Mouse (Mus musculus) cerebellum, postnatal 10 days (tissue): ENCODE results near the gene Vwa3b.
A peak's percentile ranks its signal among the peaks of the same experiment; 100 is the strongest.

Experiments used
- DNase-seq, 2 experiments: peaks; one replicate each; pipeline ENCODE4 v3.0.0; 2021; ENCODE audit warnings: mixed read lengths in 2 of 2

Vwa3b gene

DNA sequence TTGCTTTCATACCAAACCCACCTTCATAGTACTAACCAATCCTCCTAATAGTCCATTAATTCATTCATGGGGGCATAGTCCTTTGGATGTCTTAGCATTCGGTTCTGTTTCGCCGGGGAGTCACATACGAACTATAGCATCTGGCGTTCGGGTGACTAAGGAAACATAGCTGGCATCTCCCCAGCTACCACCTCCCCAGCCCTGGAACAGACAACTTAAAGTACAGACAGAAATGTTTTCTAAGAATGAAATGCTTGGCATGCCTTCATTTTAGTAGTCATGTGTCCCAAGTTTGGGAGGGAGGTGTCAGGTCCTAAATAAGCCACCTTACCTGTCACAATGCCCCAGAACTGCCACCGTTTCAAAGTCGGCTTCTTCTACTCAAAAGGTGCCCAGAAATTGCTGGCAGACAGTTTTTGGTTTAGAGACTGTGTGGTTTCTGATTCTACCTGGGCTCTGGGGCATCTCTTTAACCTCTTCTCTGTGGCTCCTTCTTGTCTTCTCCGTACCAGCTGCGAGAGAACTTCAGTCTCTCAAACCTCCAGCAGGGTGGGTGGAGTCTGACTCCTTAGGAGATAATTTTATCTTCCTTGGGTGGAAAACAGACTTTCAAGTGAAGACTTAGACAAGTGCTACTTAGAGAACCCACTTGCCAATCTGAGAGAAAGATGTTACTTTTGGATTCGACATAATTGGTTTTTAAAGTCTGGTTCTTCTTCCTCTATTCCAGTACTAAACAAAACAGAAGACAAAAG, 39.4 kb downstream of the Vwa3b start:
- DNase-seq = no peak

DNA sequence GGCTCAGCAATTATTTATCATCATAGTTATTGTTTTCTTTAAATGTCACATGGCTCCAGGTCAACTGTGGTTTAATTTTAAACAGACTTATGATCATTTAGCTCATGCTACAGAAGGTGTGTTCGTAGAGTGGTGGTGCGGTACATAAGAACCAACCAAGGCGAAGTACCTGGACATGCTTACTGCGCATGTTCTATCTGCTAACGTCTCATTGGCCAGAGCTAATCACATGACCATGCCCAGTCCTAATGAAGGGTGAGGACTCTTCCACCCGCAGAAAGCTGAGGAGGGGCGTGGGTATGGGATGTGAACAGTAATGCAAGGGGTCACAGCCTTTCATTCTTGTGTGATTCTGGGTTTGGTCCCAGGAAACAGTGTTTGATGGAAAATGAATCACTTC, 49.4 kb downstream of the Vwa3b start:
- no peak for DNase-seq

DNA sequence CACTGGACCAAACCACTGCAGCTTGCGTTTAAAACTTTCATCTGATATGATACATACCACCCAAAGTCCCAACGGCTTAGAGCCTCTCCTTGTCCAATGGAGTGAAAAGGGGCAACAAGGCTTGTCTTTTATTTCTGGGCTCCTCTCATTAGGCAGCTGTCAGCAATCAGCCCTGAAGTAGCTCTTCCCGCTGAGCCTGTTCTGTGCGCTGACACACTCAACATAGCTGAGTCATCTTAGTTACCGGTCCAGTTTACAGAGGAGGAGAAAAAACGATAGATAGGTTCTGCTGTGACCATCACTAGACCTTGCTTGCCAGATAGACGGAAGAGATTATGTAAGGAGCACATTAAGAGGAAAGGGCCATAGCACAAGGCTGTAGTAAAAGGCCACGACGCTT, 50.9 kb downstream of the Vwa3b start:
- DNase-seq = peak in 1 of 2 experiments; percentile 9

DNA sequence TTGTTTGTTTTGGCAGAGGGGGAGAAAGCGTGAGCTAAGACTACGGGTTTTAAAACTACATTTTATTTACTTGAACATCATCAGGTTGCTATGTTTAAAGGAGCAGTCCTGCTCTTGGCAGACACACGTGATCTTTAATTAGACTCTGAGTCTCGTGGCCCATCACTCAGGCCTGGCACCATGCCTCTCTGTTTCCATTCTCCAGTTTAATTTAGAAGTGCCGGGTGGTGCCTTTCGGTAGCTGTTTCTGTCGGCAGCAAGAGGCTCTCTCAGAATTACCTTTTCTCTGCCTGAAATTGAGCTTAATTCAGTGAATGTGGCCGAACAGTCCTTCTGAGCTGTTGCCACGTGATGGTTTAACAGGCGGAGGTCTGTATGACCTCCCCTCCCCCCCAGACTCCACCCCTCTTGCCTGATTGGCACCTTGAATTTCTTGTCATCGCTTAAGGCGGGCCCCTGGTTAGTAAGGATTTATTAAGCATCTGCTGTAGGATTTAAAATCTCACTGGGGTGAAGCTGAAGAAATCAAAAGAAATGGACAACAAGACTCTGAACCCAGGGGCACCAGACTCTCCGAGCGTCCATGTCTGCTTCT, 51.7 kb downstream of the Vwa3b start:
- peak; percentile 61 to 65 for DNase-seq

DNA sequence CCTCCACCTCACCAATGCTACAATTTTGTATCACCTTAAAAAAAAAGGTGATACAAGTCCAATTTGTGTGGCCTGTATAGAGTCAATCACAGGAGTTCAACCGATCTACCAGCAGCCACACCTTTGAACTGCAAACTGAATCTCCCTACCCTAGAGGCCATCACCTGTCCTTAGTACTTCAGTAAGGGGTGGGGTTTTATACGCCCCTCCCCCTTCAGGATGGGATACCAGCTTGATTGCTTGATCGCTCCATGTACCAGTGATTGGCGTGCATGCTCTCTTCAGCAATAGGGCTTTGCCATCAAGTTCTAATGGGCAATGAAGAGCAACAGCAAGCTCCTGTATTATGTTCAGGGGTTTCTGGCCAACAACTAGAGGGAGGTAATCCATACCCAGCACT, 54.0 kb downstream of the Vwa3b start:
- no peak for DNase-seq

DNA sequence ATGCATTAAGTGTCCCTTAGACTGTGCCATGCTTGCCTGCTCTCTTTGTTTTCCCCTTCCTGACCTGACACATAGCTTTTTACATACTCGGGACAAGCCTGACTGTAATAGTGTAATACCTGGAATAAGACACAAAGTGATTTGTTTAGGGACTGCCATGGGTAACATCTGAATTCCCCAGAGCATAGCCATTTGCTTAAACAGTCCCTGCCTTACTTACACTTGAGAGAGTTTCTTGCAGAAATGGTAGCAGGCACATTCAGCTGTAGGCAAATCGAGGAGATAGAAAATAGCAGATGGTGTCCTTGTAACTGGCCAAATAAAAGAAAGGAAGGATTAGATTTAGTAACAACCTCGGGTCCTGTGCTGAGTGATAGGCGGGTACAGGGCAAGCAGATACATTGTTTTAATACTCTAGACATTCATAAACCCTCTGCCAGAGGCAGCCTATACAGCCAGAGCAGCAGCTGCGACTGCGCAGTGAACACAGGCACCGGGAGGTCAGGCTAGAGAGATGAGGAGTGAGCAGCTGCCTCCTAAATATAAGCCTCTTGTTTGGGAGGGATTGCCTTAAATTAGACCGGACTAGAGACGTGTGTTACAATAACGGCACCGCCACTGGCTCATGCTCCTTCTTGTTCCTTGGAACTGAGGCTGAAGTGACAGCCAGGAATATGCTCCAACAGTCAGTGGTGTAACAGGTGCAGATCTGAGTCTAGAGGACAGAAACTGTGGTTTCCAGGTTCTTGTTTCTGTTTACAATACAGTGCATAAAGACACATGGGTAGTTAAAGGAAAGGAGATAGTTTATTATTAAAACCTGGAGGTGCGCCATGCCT, 55.2 kb downstream of the Vwa3b start:
- peak; percentile 29 to 41 for DNase-seq

DNA sequence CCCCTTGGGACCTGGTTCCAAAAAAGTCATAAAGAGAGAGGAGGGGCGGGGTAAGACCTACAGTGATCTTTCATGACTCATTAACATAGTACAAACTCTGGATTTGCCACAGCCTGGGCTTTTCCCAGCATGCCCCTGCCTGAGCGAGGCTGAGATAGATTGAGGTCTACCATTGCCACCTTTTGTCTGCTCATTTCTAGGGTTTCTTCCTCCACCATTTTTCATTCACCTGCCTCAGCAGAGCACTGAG, 55.7 kb downstream of the Vwa3b start:
- no peak for DNase-seq

DNA sequence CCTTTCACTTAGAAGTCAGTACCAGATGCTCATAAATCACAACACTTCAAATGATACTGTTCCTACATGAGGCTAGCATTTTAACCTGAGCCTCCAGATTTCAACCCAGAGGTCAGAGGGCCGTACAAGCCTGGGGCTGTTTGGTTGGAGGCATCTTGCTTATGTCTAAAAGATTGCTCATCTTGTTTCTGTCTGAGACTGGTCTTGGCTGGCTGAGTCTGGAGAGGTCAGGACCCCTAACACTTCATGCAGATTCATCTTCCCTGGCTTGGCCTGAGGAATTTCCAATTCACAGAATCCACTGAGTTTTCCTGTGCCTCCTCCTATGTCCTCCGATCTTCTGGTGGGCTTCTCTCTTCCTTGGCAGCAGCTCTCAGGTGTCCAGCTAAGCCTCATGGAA, 57.7 kb downstream of the Vwa3b start:
- no peak for DNase-seq

DNA sequence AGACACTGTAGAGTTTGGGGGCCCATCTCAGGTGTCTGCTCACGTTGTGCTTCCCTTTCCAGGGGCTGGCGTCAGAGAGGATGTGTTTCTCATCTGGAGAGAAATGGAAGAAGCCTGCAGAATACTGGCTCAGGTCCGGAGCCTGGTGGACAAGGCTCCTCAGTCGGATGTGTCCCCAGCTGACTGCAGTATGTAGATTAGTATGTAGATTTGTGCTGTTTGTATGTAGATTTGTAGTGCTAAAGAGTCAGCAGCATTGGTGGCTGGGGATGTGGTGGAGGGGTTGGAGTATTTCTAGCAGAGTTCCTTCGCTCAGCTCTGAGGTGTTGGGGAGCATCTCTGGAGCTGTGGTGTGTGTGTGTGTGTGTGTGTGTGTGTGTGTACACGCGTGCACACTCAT, 58.8 kb downstream of the Vwa3b start:
- DNase-seq = no peak

DNA sequence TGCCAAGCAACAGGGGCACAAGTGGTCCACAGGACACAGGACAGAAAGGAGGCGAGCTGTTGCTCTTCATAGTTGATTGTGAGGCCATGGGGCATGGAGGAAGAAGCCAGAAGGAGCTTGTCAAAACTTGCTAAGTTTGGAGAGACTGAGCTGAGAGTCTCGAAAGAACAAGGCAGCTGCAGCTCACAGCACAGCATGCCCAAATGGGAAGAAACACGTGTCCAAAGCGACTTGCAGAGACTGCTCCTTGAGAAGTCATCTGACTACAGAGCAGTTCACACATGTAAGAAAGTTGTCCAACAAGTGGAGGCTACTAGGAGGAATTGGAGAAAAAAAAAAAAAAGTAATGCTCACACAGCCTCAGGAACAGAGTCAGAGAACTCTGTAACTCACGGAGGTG, 62.8 kb downstream of the Vwa3b start:
- no peak for DNase-seq

DNA sequence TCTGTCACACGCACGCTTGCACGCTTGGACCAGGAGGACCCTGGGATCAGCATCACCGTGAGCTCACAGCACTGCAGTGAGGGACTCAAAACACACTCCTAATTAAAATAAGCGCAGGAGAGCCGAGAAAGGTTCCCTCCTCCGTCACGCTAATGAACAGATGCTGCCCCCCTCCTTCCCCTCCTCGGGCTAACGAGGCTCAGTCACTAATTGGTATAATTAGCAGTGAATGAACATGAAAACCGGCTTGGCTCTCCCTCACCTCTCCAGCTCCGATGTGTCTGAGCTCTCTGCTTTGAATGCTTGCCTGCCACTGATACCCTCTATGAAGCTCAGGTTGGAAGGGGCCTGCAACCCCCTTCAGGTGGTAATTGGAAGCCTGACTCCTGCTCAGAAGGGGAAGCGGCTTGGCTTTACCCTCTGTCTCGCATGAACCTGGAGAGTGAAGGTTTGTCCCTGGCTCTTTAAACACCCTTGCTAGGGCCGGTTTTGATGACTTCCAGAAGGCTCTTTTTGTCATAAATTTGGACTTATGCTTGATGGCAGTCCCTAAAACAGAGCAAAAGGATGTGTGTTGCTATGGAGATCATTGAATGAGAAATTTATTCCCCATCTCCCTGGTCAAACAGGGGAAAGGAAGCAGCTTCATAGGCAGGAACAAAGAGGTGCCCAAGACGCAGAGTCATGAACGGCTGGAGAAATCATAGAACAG, 71.1 kb downstream of the Vwa3b start:
- DNase-seq = peak; percentile 61 to 66

DNA sequence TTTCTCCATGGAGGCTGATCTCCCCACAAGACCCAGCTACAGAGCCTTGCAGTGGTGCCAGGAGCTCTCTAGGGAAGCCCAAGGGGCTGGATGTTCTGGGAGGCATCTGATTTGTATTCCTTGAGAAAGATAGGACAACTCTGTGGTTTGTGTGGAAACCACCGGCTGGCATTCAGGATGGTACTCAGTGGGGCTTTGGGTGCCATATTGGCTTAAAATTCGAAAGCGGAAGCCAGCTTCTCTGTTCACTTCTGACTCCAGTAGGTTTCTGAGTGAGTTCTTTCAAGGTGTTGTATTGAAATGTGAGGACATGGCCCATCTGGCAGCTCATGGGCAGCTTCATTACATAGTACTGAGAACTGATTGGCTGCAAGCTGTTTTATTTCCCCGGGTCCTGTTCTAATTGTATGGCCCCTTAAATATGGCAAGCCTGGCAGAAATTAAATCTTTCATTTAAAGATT, 71.7 kb downstream of the Vwa3b start:
- DNase-seq = peak in 1 of 2 experiments; percentile 25

DNA sequence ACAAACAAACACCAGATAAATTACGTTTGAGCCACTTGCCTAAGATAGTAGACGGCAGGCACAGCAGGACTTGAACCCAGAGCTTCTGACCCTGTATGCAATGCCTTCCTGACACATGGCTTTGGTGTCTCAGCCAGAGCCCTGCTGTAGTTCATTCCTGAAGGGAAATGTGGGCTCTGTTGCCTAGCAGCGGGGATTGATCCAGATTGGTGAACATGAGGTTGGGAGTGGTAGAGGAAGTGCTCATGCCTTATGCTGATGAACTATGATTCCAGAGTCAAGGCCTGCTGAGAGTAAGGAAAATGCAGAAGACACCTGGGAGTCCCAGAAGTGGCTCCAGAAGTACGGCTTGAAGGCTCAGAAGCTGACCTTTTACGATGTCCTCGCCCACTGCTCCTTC, 74.0 kb downstream of the Vwa3b start:
- DNase-seq = no peak

DNA sequence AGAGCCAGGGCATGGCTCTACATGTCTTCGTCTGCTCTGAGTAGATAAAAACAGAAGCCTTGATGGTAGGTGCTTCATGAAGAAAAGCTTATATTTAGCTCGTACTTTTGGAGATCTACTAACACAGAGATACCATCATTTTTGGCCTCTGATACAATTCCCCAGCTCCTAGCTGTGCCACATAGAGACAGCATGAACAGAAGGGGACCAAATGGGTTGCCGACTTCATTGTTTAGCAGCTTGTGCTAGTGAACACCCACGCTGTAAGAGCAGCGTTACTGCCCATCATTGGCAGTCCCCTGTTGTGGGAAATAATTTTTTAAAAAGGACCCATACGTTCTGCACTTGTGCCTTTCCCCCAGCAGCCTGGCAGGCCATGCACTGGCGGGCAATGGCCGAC, 74.6 kb downstream of the Vwa3b start:
- no peak for DNase-seq

DNA sequence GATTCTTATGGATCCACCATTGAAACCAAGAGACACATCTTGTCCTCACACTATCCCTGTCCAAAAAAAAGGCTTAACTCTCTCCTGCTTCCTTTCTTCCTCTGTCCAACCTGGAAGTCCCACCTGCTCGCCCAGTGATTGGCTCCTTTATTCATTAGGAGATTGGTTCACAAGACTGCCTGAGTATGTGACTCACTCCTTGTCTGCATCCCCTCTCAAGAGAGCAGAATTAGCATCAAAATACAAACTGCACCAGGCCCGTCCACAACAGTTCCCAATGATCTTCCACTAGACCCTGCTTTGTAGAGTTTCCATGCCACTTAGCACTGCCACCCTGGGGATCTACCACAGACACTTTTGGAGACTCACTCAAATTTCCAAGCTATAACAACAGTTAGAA, 75.3 kb downstream of the Vwa3b start:
- no peak for DNase-seq

DNA sequence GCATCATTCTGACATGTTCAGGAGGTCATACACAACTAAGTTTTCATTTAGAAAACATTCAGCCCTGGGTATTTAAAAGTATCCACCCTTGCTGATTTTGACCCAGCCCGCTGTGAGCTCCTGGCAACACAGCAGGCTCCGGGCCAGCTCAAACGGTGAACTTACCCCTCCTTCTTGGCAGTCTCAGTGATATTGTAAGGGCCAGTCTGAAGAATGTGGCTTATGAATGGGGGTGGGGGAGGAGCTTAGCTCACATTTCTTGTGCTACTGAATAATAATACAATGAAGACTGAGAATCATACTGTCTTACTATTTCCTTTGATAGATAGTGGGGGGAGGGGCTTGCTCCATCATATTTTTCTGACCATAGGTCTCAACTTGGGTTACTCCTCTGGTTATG, 78.8 kb downstream of the Vwa3b start:
- peak; percentile 20 to 35 for DNase-seq

DNA sequence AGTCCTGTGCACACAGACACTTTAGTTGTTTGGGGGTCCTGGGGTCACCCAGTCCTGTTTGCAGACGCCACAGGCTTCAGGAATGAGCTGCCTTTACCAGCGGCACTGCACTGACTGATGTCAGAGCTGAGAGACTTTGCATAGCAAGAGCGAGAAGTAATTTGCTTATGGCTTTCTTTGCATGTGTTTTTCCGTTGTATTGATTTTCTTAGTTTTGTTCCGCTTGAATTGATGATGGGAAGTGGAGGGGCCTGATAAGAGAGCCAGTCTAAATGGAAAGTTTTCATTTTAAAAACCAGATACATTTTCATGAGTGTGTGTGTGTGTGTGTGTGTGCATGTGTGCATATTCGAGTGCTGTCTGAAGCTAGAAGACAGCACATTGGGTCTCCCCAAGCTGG, 87.4 kb downstream of the Vwa3b start:
- no peak for DNase-seq

DNA sequence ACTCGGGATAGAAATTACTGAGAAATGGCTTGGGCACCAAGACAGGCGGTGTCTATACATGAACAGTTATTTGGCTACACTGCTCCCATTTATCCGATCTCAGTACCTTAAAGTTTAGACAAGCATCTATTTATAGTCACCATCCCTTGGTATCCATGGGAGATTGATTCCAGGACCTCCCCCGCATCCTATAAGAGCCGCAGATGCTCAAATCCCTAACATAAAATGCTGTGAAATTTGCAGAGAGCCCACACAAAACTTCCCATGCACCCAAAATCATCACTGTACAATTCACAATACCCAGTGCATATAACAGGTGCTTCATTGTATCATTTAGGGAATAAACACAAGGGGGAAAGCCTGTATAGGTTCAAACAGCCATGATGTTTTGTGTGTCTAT, 89.5 kb downstream of the Vwa3b start:
- DNase-seq = no peak

DNA sequence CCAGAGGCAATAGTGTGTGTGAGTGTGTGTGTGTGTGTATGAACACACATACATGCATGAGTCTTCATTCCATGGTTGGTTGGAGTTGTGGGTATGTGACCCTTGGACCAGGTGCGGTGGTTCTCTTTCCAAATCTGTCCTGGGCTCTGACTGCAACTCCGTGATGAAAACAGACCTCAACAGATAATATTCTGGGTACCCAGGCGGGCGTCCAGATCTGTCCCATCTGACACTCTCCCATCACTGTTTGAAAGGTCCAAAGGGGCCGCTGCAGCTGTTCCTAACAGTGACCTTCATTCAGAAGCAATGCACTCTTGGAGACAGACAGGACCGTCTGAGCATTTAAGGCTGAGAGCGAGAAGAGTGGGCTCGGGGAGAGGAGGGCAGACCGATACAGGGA, 90.2 kb downstream of the Vwa3b start:
- no peak for DNase-seq

DNA sequence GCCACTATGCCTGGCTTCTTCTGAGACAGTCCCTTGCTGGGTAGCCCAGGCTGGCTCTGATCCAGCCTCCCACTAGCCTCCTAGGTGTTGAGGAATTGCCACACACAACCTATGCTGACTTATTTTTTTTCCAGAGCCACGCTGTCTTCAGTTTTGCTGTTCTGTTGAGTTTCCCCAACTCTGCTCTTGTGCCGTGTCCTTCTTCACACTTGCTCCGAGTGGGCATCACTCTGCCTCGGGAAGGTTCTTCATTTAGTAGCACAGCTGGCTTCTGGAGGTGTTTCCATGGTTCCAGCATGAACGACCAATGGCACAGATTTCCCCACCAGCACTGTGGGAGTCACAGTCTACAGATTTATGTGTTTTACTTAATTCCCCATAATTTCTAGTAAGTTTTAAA, 91.6 kb downstream of the Vwa3b start:
- DNase-seq = no peak

DNA sequence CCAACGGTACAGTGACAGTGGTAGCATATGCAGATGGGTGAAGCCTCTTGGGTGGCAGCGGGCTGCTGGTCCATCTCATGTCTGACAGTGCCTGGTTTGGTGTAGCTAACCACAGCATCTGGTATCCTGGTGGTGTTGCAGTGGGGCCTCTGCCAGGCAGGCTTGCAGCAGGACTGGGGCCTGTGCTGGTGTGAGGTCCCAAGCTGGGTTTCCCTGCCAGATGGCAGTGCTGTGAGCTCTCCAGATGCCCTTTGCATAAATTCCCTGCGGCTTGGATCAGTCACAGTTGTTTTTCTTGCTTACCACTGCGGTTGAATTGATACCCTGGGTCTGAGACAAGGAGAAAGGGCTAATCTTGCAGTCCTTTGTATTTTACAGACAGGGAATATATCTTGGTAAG, 95.9 kb downstream of the Vwa3b start:
- DNase-seq = peak; percentile 61 to 81

DNA sequence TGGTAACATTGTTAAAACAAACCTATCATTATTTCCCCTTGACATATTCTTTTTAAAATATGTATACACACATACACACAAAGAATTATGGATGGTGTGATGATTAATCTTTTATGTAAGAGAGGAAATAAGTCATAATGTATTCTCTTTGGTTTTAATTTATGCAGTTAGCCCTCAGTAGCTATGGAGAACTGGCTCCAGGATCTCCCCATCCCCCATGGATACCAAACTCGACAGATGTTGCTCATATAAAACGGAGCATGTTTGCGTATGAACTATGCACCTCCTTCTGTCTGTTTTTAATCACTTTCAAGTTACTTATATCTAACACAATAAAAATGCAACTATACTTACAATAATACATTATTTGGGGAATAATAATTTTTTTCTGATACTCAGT, 96.4 kb downstream of the Vwa3b start:
- peak in 1 of 2 experiments; percentile 23 for DNase-seq

DNA sequence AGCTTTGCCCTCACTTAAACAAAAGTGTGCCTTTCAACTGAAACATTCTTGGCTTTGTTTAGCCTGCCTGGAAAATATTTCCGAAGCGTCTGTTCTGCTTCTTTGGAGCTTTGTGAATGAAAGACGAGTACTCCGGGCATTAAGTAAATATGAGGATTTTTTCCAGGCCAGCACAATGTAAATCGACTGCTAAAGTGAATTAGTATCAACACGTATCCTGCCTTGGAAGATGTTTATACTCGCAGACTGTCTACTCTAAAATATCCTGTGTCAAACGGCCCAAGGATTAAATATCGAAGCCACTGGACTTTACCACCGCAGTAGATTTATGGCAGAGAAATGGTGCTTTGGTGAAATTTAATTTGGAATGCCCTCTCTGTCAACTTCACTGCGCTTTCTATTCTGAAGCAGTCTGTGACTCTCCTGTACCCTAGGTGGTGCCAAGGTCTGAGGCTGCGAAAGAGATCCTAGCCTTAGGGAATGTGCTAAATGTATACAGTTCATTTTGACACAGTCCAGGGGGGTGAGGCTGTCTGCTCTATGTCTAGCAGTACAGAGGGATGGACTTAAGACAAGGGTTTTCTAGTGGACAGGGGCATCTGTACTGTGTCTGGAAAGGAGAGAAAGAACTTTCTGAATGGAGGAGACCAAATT, 98.4 kb downstream of the Vwa3b start:
- DNase-seq = no peak
